Mouse (Mus musculus) induced T-regulatory cell, adult 2 months (primary cell): ENCODE measurements around the gene Pip4p1.
"Not testable (repeated sequence)": the region's sequence is repeated elsewhere in the genome, so short reads cannot be mapped to it uniquely, and the experiment has no call there.

ENCODE experiments used
- DNase-seq: peaks from one replicate; pipeline ENCODE4 v3.0.0-alpha.2; 2012; ENCODE audit warnings: low read depth

Gene Pip4p1

GRCm38 (mm10) chr14:50930754-50931492, at the start of gene Pip4p1, which contains the start of gene Pnp:
Gene Pip4p1, minus strand, starts transcription at chr14:50930856.
Gene Pnp, plus strand, starts transcription at chr14:50931082.
- DNase-seq = peak; percentile 98

GRCm38 (mm10) chr14:50979631-50980030, 49.0 kb upstream of the Pip4p1 start:
- no peak for DNase-seq

- DNase-seq = not testable (repeated sequence)
Observed at GRCm38 (mm10) chr14:50978451-50978850, 47.8 kb upstream of the Pip4p1 start.

- no peak for DNase-seq
Observed at GRCm38 (mm10) chr14:50976674-50977073, 46.0 kb upstream of the Pip4p1 start.

GRCm38 (mm10) chr14:50975001-50975400, 44.3 kb upstream of the Pip4p1 start:
- no peak for DNase-seq

- no peak for DNase-seq
Observed at GRCm38 (mm10) chr14:50973700-50974099, 43.0 kb upstream of the Pip4p1 start.

GRCm38 (mm10) chr14:50973054-50973453, 42.4 kb upstream of the Pip4p1 start:
- not testable (repeated sequence) for DNase-seq

GRCm38 (mm10) chr14:50970822-50971221, 40.2 kb upstream of the Pip4p1 start:
- DNase-seq = no peak

- DNase-seq = no peak
Observed at GRCm38 (mm10) chr14:50969558-50970544, 39.2 kb upstream of the Pip4p1 start.

GRCm38 (mm10) chr14:50969041-50969440, 38.4 kb upstream of the Pip4p1 start:
- no peak for DNase-seq

GRCm38 (mm10) chr14:50968216-50968980, 37.7 kb upstream of the Pip4p1 start:
- DNase-seq = no peak

GRCm38 (mm10) chr14:50958289-50958995, 27.8 kb upstream of the Pip4p1 start:
- DNase-seq = not testable (repeated sequence)

GRCm38 (mm10) chr14:50957146-50957545, 26.5 kb upstream of the Pip4p1 start:
- DNase-seq = not testable (repeated sequence)

GRCm38 (mm10) chr14:50956724-50957123, 26.1 kb upstream of the Pip4p1 start:
- DNase-seq = not testable (repeated sequence)

- DNase-seq = peak; percentile 71
Observed at GRCm38 (mm10) chr14:50955942-50956508, 25.4 kb upstream of the Pip4p1 start, which contains the start of gene Pnp2. Gene Pnp2, plus strand, starts transcription at chr14:50955992.

GRCm38 (mm10) chr14:50955487-50955886, 24.8 kb upstream of the Pip4p1 start:
- no peak for DNase-seq

GRCm38 (mm10) chr14:50945526-50945925, 14.9 kb upstream of the Pip4p1 start:
- DNase-seq = not testable (repeated sequence)

GRCm38 (mm10) chr14:50945081-50945480, 14.4 kb upstream of the Pip4p1 start:
- not testable (repeated sequence) for DNase-seq

GRCm38 (mm10) chr14:50944668-50945033, 14.0 kb upstream of the Pip4p1 start:
- DNase-seq = not testable (repeated sequence)

GRCm38 (mm10) chr14:50943932-50944667, 13.4 kb upstream of the Pip4p1 start, which contains the start of gene Gm49342:
Gene Gm49342, plus strand, starts transcription at chr14:50944517.
- peak; percentile 94 for DNase-seq
